In genomic region chr13:32794619-32795018, GRCm38 (mm10) we compare ENCODE assay signal across 12 mouse cellular contexts. TPM values are rescaled to one million over a fixed set of nuclear protein-coding genes. Genes with fewer than 3 reads are reported as not detected.
A peak's percentile ranks its signal among the peaks of the same experiment; 100 is the strongest.
DNase-seq lines count a peak whose midpoint lies in the region; ATAC-seq and TF ChIP-seq lines count a peak whose summit lies in the region.
"Had no signal": no experiment of that assay in that cellular context is flagged by ENCODE, and none has a peak within 500 bp of the region (broad histone marks: within the 10 kb centered on the region; RNA-seq: fewer than 3 reads in every experiment).

No protein-coding gene starts in this region.

- H3K27me3 ChIP-seq in heart, adult 2 months (ENCODE audit: control insufficient read depth, insufficient read depth, low read length), result no peaks in the 10 kb centered on the region
- no peaks in the 10 kb centered on the region for H3K27me3 ChIP-seq in heart, embryonic 10.5 days (ENCODE audit: insufficient read depth, poor library complexity, severe bottlenecking)
- H3K27me3 ChIP-seq in embryonic facial prominence, embryonic 15.5 days, result no peaks in the 10 kb centered on the region
- H3K27me3 ChIP-seq: embryonic facial prominence, embryonic 13.5 days had no signal

- TF ChIP-seq EP300 in heart, adult 2 months (IDR thresholded peaks at IDR 0.05; ENCODE audit: insufficient read depth, low read depth, low read length), result peak; percentile 97

- peak; percentile 42 to 80 for DNase-seq in heart, adult 2 months
- no peak for DNase-seq in heart, embryonic 10.5 days (ENCODE audit: low spot score)
- peak; percentile 50 for DNase-seq in NIH3T3 (ENCODE audit: low read depth)
- DNase-seq in heart, postnatal 4 days, result peak; percentile 76
- no peak for DNase-seq in right cerebral cortex, postnatal 36 days (ENCODE audit: low spot score in 2 of 2)
- DNase-seq: layer of hippocampus, adult 9-11 months had no signal

- no peaks in the 10 kb centered on the region for H3K9me3 ChIP-seq in heart, embryonic 10.5 days
- no peaks in the 10 kb centered on the region for H3K9me3 ChIP-seq in embryonic facial prominence, embryonic 15.5 days (replicated peaks)
- H3K9me3 ChIP-seq: embryonic facial prominence, embryonic 13.5 days had no signal

- H3K79me2 ChIP-seq in heart, adult 2 months (replicated peaks; ENCODE audit: control insufficient read depth, insufficient read depth, low read length), result no peaks in the 10 kb centered on the region

- peak overlapping the region; percentile 66 for H3K27ac ChIP-seq in heart, adult 2 months
- H3K27ac ChIP-seq in heart, embryonic 10.5 days, result no peak overlapping the region
- H3K27ac ChIP-seq in embryonic facial prominence, embryonic 15.5 days (replicated peaks), result no peak overlapping the region
- H3K27ac ChIP-seq: embryonic facial prominence, embryonic 13.5 days had no signal

- no peaks in the 10 kb centered on the region for H3K4me1 ChIP-seq in heart, adult 2 months (ENCODE audit: control insufficient read depth, insufficient read depth, low read length)
- no peaks in the 10 kb centered on the region for H3K4me1 ChIP-seq in heart, embryonic 10.5 days
- H3K4me1 ChIP-seq in embryonic facial prominence, embryonic 15.5 days, result no peaks in the 10 kb centered on the region
- H3K4me1 ChIP-seq: embryonic facial prominence, embryonic 13.5 days had no signal

- no peak overlapping the region for H3K4me2 ChIP-seq in embryonic facial prominence, embryonic 15.5 days (replicated peaks)
- H3K4me2 ChIP-seq: embryonic facial prominence, embryonic 13.5 days; liver, embryonic 11.5 days had no signal

- TF ChIP-seq CTCF in heart, adult 2 months (IDR thresholded peaks at IDR 0.05), result no peak

- H3K9ac ChIP-seq in heart, adult 2 months (ENCODE audit: low read depth, low read length), result no peak overlapping the region
- no peak overlapping the region for H3K9ac ChIP-seq in embryonic facial prominence, embryonic 15.5 days
- H3K9ac ChIP-seq: embryonic facial prominence, embryonic 13.5 days had no signal

- peak; percentile 67 for ATAC-seq in embryonic facial prominence, embryonic 15.5 days (ENCODE audit: insufficient number of reproducible peaks, low FRiP score, low TSS enrichment, low read depth)
- ATAC-seq in megakaryocyte progenitor cell, adult 5-6 weeks (replicated peaks; ENCODE audit: poor library complexity), result no peak

- TF ChIP-seq POLR2A in heart, adult 2 months (IDR thresholded peaks at IDR 0.05; ENCODE audit: insufficient read depth, low read depth, low read length), result no peak

- 33% methylated on average over 2 of the region's 2 CpGs for WGBS in heart, adult 2 months
- WGBS in heart, embryonic 10.5 days, result 67% methylated on average over 2 of the region's 2 CpGs
- WGBS in embryonic facial prominence, embryonic 15.5 days, result 45% methylated on average over 2 of the region's 2 CpGs

- intact Hi-C loops in heart, adult 2 months (cut with DNase I), result no loop called here

- no peaks in the 10 kb centered on the region for H3K36me3 ChIP-seq in heart, adult 2 months (ENCODE audit: control insufficient read depth, insufficient read depth, low read length)
- no peaks in the 10 kb centered on the region for H3K36me3 ChIP-seq in heart, embryonic 10.5 days
- no peaks in the 10 kb centered on the region for H3K36me3 ChIP-seq in embryonic facial prominence, embryonic 15.5 days
- H3K36me3 ChIP-seq: embryonic facial prominence, embryonic 13.5 days had no signal

- no peak overlapping the region for H3K4me3 ChIP-seq in heart, adult 2 months
- H3K4me3 ChIP-seq in heart, embryonic 10.5 days, result no peak overlapping the region
- H3K4me3 ChIP-seq in embryonic facial prominence, embryonic 15.5 days (replicated peaks), result no peak overlapping the region
- H3K4me3 ChIP-seq: embryonic facial prominence, embryonic 13.5 days had no signal

RNA-seq across cellular contexts. Expression of gene Wrnip1, which starts 7.2 kb away (rescaled TPM):
- total RNA-seq in heart, adult 2 months (2021), result 10 to 100 TPM; 21.3 to 21.7 TPM
- 17.4 and 32.9 TPM in 2 replicates for polyA plus RNA-seq in heart, adult 2 months (2012; rRNA removed)
- 20.6 and 30.0 TPM in 2 replicates for polyA plus RNA-seq in heart, embryonic 10.5 days (2016; fragmentation: Nextera tagmentation; extraction: Ambion mirVana)
- 31.6 and 39.4 TPM in 2 replicates for polyA plus RNA-seq in embryonic facial prominence, embryonic 15.5 days (2015; fragmentation: Nextera tagmentation; extraction: Ambion mirVana)
- 10 to 100 TPM; 25.4 to 29.8 TPM for total RNA-seq in heart, postnatal 4 days (2021)
- total RNA-seq in megakaryocyte progenitor cell, adult 5-6 weeks (2015), result 14.6 and 18.2 TPM in 2 replicates
- 32.3 and 39.6 TPM in 2 replicates for total RNA-seq in megakaryocyte progenitor cell, adult 5-6 weeks (2017)

RNA-seq across cellular contexts. Expression of gene D930007J09Rik, which starts 8.0 kb away (rescaled TPM):
- total RNA-seq in heart, adult 2 months (2021), result not detected
- polyA plus RNA-seq in heart, adult 2 months (2012; rRNA removed), result not detected in 2 replicates
- not detected in 2 replicates for polyA plus RNA-seq in heart, embryonic 10.5 days (2016; fragmentation: Nextera tagmentation; extraction: Ambion mirVana)
- not detected in 2 replicates for polyA plus RNA-seq in embryonic facial prominence, embryonic 15.5 days (2015; fragmentation: Nextera tagmentation; extraction: Ambion mirVana)
- total RNA-seq in heart, postnatal 4 days (2021), result not detected
- not detected in 2 replicates for total RNA-seq in megakaryocyte progenitor cell, adult 5-6 weeks (2015)
- not detected in 2 replicates for total RNA-seq in megakaryocyte progenitor cell, adult 5-6 weeks (2017)
- polyA plus RNA-seq: embryonic facial prominence, embryonic 13.5 days; liver, embryonic 11.5 days; neural tube, embryonic 14.5 days; urinary bladder, adult 2 months had no signal

RNA-seq across cellular contexts. Expression of gene Mylk4, which starts 10.9 kb away (rescaled TPM):
- 100 to 1,000 TPM; 262 to 290 TPM for total RNA-seq in heart, adult 2 months (2021)
- 59.5 and 115 TPM in 2 replicates for polyA plus RNA-seq in heart, adult 2 months (2012; rRNA removed)
- 0.07 TPM in 1 of 2 replicates, not detected in the other for polyA plus RNA-seq in heart, embryonic 10.5 days (2016; fragmentation: Nextera tagmentation; extraction: Ambion mirVana)
- polyA plus RNA-seq in embryonic facial prominence, embryonic 15.5 days (2015; fragmentation: Nextera tagmentation; extraction: Ambion mirVana), result 7.6 and 10.9 TPM in 2 replicates
- total RNA-seq in heart, postnatal 4 days (2021), result 10 to 100 TPM; 55.6 to 59.7 TPM
- not detected in 2 replicates for total RNA-seq in megakaryocyte progenitor cell, adult 5-6 weeks (2015)
- not detected in 2 replicates for total RNA-seq in megakaryocyte progenitor cell, adult 5-6 weeks (2017)

RNA-seq across cellular contexts. Expression of gene Serpinb1a, which starts 56.4 kb away (rescaled TPM):
- 1 to 10 TPM; 4.4 to 5.7 TPM for total RNA-seq in heart, adult 2 months (2021)
- 2.8 and 5.2 TPM in 2 replicates for polyA plus RNA-seq in heart, adult 2 months (2012; rRNA removed)
- polyA plus RNA-seq in heart, embryonic 10.5 days (2016; fragmentation: Nextera tagmentation; extraction: Ambion mirVana), result 2.3 and 2.6 TPM in 2 replicates
- 31.7 and 35.8 TPM in 2 replicates for polyA plus RNA-seq in embryonic facial prominence, embryonic 15.5 days (2015; fragmentation: Nextera tagmentation; extraction: Ambion mirVana)
- total RNA-seq in heart, postnatal 4 days (2021), result 10 to 100 TPM; 10.2 to 10.3 TPM
- total RNA-seq in megakaryocyte progenitor cell, adult 5-6 weeks (2015), result 432 and 510 TPM in 2 replicates
- total RNA-seq in megakaryocyte progenitor cell, adult 5-6 weeks (2017), result 500 and 560 TPM in 2 replicates

Comparison
In these comparisons a context has a peak if more than half of its experiments do, and no peak if none do; other contexts are left out.
1. DNase-seq: peak in heart, adult 2 months (2 of 2), NIH3T3 (single experiment) and heart, postnatal 4 days (single experiment); none in heart, embryonic 10.5 days (single experiment) and right cerebral cortex, postnatal 36 days (0 of 2).
2. RNA of gene Mylk4, which starts 10.9 kb away (total RNA-seq): 262 to 290 TPM in heart, adult 2 months and 55.6 to 59.7 TPM in heart, postnatal 4 days; not detected in megakaryocyte progenitor cell, adult 5-6 weeks; every median in the first group is over 10 times any median in the second.